Mouse (Mus musculus): Measurements from ENCODE around the gene Nlrp6.

DNA sequence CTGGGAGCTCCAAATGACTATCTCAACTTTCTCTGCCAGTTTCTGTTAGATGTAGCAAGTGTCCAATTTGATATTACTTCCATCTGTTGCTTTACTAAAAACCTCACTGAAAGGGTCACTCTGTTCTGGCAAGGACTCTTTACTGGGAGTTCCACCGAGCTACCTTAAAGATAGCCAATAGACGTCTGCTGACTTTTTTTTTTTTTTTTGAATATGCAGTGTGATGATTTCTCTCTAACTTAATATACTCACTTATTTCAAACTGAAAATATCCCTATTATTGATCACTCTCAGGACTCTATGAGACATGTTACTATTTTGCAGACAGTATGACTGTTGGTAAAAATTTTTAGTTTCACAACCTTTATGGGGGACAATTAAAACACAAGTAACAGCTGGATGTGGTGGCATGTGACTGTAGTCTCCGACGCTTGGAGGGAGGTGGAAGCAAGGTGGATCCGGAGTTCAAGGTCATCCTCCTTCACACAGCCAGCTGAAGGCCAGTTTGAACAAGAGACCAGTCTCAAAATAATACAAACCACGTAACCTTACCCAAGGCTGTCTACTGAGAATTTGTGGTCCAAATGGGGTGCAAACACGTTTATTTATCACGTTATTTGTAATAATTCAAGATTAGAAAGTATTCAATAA, 39.7 kb upstream of the Nlrp6 start:
- no peak for TF ChIP-seq CTCF (IDR thresholded peaks at IDR 0.05; ENCODE audit: low read depth, low read length)
- no peak for TF ChIP-seq POLR2A (IDR thresholded peaks at IDR 0.05; ENCODE audit: insufficient read depth, low read length)
- peak; percentile 81 for TF ChIP-seq EP300 (IDR thresholded peaks at IDR 0.05; ENCODE audit: insufficient read depth, low read depth, low read length)
